ENCODE assay signal across 8 mouse cellular contexts in genomic region chr4:117131890-117132793, GRCm38 (mm10). TPM values are rescaled to one million over a fixed set of nuclear protein-coding genes. Genes with fewer than 3 reads are reported as not detected.
DNase-seq lines count a peak whose midpoint lies in the region; ATAC-seq and TF ChIP-seq lines count a peak whose summit lies in the region.

No protein-coding gene starts in this region.

- no peak overlapping the region for H3K27ac ChIP-seq in heart, embryonic 15.5 days
- no peak overlapping the region for H3K27ac ChIP-seq in bone marrow macrophage, adult 2 months (ENCODE audit: insufficient read depth, low read depth, low read length)
- H3K27ac ChIP-seq in hindbrain, embryonic 15.5 days (replicated peaks) = peak overlapping the region; percentile 84
- no peak overlapping the region for H3K27ac ChIP-seq in midbrain, embryonic 16.5 days (ENCODE audit: low read length)

- peak overlapping the region; percentile 98 for H3K4me2 ChIP-seq in heart, embryonic 15.5 days
- peak overlapping the region; percentile 81 for H3K4me2 ChIP-seq in hindbrain, embryonic 15.5 days
- H3K4me2 ChIP-seq in midbrain, embryonic 16.5 days (ENCODE audit: low read length) = peak overlapping the region; percentile 73

- H3K4me3 ChIP-seq in heart, embryonic 15.5 days = peak overlapping the region; percentile 79
- 0 out of 2 replicates have a peak overlapping the region, but pooled peaks have one; percentile 71 for H3K4me3 ChIP-seq in bone marrow macrophage, adult 2 months (ENCODE audit: insufficient read depth, low read length)
- peak overlapping the region; percentile 91 for H3K4me3 ChIP-seq in hindbrain, embryonic 15.5 days
- H3K4me3 ChIP-seq in midbrain, embryonic 16.5 days (ENCODE audit: low read depth, low read length) = peak overlapping the region; percentile 88

- TF ChIP-seq POLR2A in bone marrow macrophage, adult 2 months (IDR thresholded peaks at IDR 0.05; ENCODE audit: borderline replicate concordance, low read depth, low read length) = no peak

- intact Hi-C loops in heart, postnatal 10 days (cut with DNase I) = no loop called here

- no peak for DNase-seq in heart, postnatal 10 days
- DNase-seq in natural killer cell, adult 2 months (ENCODE audit: low spot score in 2 of 2) = no peak
- no peak for DNase-seq in thymus, postnatal 4 days
- DNase-seq in right cerebral cortex, postnatal 10 days (ENCODE audit: low spot score in 2 of 2) = no peak

- peaks cover 14% of the 10 kb centered on the region for H3K4me1 ChIP-seq in heart, embryonic 15.5 days (replicated peaks)
- H3K4me1 ChIP-seq in bone marrow macrophage, adult 2 months (ENCODE audit: control insufficient read depth, insufficient read depth, low read length) = peaks cover 35% of the 10 kb centered on the region
- H3K4me1 ChIP-seq in hindbrain, embryonic 15.5 days (replicated peaks) = peaks cover 36% of the 10 kb centered on the region
- peaks cover 18% of the 10 kb centered on the region; the same call in 1 of the 2 replicates for H3K4me1 ChIP-seq in midbrain, embryonic 16.5 days (ENCODE audit: control insufficient read depth, insufficient read depth, low read length)

- no peaks in the 10 kb centered on the region; the same call in 1 of the 2 replicates for H3K36me3 ChIP-seq in heart, embryonic 15.5 days
- peaks cover 26% of the 10 kb centered on the region for H3K36me3 ChIP-seq in hindbrain, embryonic 15.5 days
- peaks cover 11% of the 10 kb centered on the region for H3K36me3 ChIP-seq in midbrain, embryonic 16.5 days (ENCODE audit: control insufficient read depth, insufficient read depth, low read length)

- H3K9ac ChIP-seq in heart, embryonic 15.5 days = no peak overlapping the region
- H3K9ac ChIP-seq in hindbrain, embryonic 15.5 days = peak overlapping the region; percentile 81
- H3K9ac ChIP-seq in midbrain, embryonic 16.5 days (ENCODE audit: low read depth, low read length) = peak overlapping the region; percentile 94

- no peaks in the 10 kb centered on the region for H3K9me3 ChIP-seq in heart, embryonic 15.5 days (replicated peaks)
- no peaks in the 10 kb centered on the region for H3K9me3 ChIP-seq in hindbrain, embryonic 15.5 days
- no peaks in the 10 kb centered on the region for H3K9me3 ChIP-seq in midbrain, embryonic 16.5 days (replicated peaks; ENCODE audit: control insufficient read depth, low read length, poor library complexity, severe bottlenecking)

- no peak for TF ChIP-seq CTCF in bone marrow macrophage, adult 2 months (IDR thresholded peaks at IDR 0.05; ENCODE audit: low read depth, low read length)

- ATAC-seq in heart, embryonic 15.5 days (replicated peaks; ENCODE audit: insufficient number of reproducible peaks, insufficient read depth, low FRiP score, low read depth) = no peak
- no peak for ATAC-seq in hindbrain, embryonic 15.5 days (ENCODE audit: low FRiP score, low read depth)
- ATAC-seq in midbrain, embryonic 16.5 days = no peak

- H3K27me3 ChIP-seq in heart, embryonic 15.5 days = peaks cover 26% of the 10 kb centered on the region
- H3K27me3 ChIP-seq in hindbrain, embryonic 15.5 days = no peaks in the 10 kb centered on the region
- H3K27me3 ChIP-seq in midbrain, embryonic 16.5 days (ENCODE audit: control insufficient read depth, insufficient read depth, low read depth, low read length) = no peaks in the 10 kb centered on the region

- 42% methylated on average over 7 of the region's 7 CpGs for WGBS in heart, embryonic 15.5 days
- 6% methylated on average over 7 of the region's 7 CpGs for WGBS in hindbrain, embryonic 15.5 days
- WGBS in midbrain, embryonic 16.5 days = 4% methylated on average over 7 of the region's 7 CpGs

RNA-seq across cellular contexts. Expression of gene Plk3, which starts 1.6 kb away (rescaled TPM):
- 1.8 and 2.5 TPM in 2 replicates for polyA plus RNA-seq in heart, embryonic 15.5 days (2015; fragmentation: Nextera tagmentation; extraction: Ambion mirVana)
- 1 to 10 TPM; 3.7 to 4.3 TPM for total RNA-seq in heart, postnatal 10 days (2021)
- 2.9 and 3.3 TPM in 2 replicates for polyA plus RNA-seq in bone marrow macrophage, adult 2 months (2012; ENCODE audit: insufficient read depth, insufficient read length, missing spikeins)
- polyA plus RNA-seq in hindbrain, embryonic 15.5 days (2015; fragmentation: Nextera tagmentation; extraction: Ambion mirVana) = 24.9 and 25.0 TPM in 2 replicates
- 18.7 TPM in 2 replicates for polyA plus RNA-seq in midbrain, embryonic 16.5 days (2015; fragmentation: Nextera tagmentation; extraction: Ambion mirVana)

RNA-seq across cellular contexts. Expression of gene Tctex1d4, which starts 5.5 kb away (rescaled TPM):
- 0.24 TPM in 1 of 2 replicates, not detected in the other for polyA plus RNA-seq in heart, embryonic 15.5 days (2015; fragmentation: Nextera tagmentation; extraction: Ambion mirVana)
- under 1 TPM in 1 of 2 experiments, not detected in 1; 0.31 TPM for total RNA-seq in heart, postnatal 10 days (2021)
- 2.2 and 4.4 TPM in 2 replicates for polyA plus RNA-seq in bone marrow macrophage, adult 2 months (2012; ENCODE audit: insufficient read depth, insufficient read length, missing spikeins)
- polyA plus RNA-seq in hindbrain, embryonic 15.5 days (2015; fragmentation: Nextera tagmentation; extraction: Ambion mirVana) = 0.31 and 1.1 TPM in 2 replicates
- polyA plus RNA-seq in midbrain, embryonic 16.5 days (2015; fragmentation: Nextera tagmentation; extraction: Ambion mirVana) = 0.46 and 1.1 TPM in 2 replicates

RNA-seq across cellular contexts. Expression of gene Btbd19, which starts 6.6 kb away (rescaled TPM):
- polyA plus RNA-seq in heart, embryonic 15.5 days (2015; fragmentation: Nextera tagmentation; extraction: Ambion mirVana) = 2.3 and 4.5 TPM in 2 replicates
- total RNA-seq in heart, postnatal 10 days (2021) = 1 to 10 TPM; 5.1 to 6.4 TPM
- polyA plus RNA-seq in bone marrow macrophage, adult 2 months (2012; ENCODE audit: insufficient read depth, insufficient read length, missing spikeins) = 4.3 and 4.8 TPM in 2 replicates
- 4.7 and 5.1 TPM in 2 replicates for polyA plus RNA-seq in hindbrain, embryonic 15.5 days (2015; fragmentation: Nextera tagmentation; extraction: Ambion mirVana)
- polyA plus RNA-seq in midbrain, embryonic 16.5 days (2015; fragmentation: Nextera tagmentation; extraction: Ambion mirVana) = 3.9 and 4.0 TPM in 2 replicates

RNA-seq across cellular contexts. Expression of gene Rps8, which starts 23.9 kb away (rescaled TPM):
- 538 and 545 TPM in 2 replicates for polyA plus RNA-seq in heart, embryonic 15.5 days (2015; fragmentation: Nextera tagmentation; extraction: Ambion mirVana)
- 100 to 1,000 TPM; 803 to 807 TPM for total RNA-seq in heart, postnatal 10 days (2021)
- polyA plus RNA-seq in bone marrow macrophage, adult 2 months (2012; ENCODE audit: insufficient read depth, insufficient read length, missing spikeins) = 1,158 and 1,548 TPM in 2 replicates
- 468 and 502 TPM in 2 replicates for polyA plus RNA-seq in hindbrain, embryonic 15.5 days (2015; fragmentation: Nextera tagmentation; extraction: Ambion mirVana)
- polyA plus RNA-seq in midbrain, embryonic 16.5 days (2015; fragmentation: Nextera tagmentation; extraction: Ambion mirVana) = 381 and 382 TPM in 2 replicates

RNA-seq across cellular contexts. Expression of gene Ptch2, which starts 36.3 kb away (rescaled TPM):
- 1.6 and 3.1 TPM in 2 replicates for polyA plus RNA-seq in heart, embryonic 15.5 days (2015; fragmentation: Nextera tagmentation; extraction: Ambion mirVana)
- 1 to 10 TPM; 3.6 to 4.3 TPM for total RNA-seq in heart, postnatal 10 days (2021)
- not detected in 2 replicates for polyA plus RNA-seq in bone marrow macrophage, adult 2 months (2012; ENCODE audit: insufficient read depth, insufficient read length, missing spikeins)
- polyA plus RNA-seq in hindbrain, embryonic 15.5 days (2015; fragmentation: Nextera tagmentation; extraction: Ambion mirVana) = 7.3 and 8.0 TPM in 2 replicates
- 7.4 and 9.5 TPM in 2 replicates for polyA plus RNA-seq in midbrain, embryonic 16.5 days (2015; fragmentation: Nextera tagmentation; extraction: Ambion mirVana)
